Mouse (Mus musculus): Measurements from ENCODE around the gene Jagn1. TPM values are rescaled to one million over a fixed set of nuclear protein-coding genes. Genes with fewer than 3 reads are reported as not detected.
A peak's percentile ranks its signal among the peaks of the same experiment; 100 is the strongest.

The Jagn1 gene
- total RNA-seq, 4 experiments from 2014 or later, result 40.6 to 52.5 (median 46.4) TPM

DNA sequence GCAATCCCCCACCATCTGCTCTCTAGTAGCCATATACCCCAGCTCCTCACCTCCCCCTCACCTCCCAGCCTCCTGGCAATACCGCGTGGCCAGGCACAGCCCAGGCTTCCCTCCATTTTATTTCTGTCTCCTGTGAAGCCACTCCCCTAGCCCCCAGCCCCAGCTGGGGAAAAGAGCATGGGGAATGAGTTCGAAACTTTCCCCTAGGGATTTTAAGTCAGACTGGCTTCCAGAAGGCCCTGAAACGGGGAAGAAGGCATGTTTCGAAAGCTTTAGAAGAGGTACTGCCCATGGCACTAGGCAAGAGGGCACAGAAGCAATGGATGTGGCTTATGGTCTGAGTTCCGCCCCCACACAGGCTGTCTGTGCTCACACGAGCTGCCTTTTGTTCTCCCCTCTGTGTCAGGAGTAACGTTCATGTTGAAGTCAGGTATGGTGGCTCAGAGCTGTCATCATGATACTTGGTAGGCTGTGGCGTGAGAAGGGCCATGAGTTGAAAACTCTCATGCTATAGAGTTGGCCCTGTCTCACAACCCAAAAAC lies 6.6 kb upstream of the Jagn1 start, which contains the start of gene Cidec:
Gene Cidec, minus strand, starts transcription at position 97 of the 542 bp plus-strand sequence.
- DNase-seq, result no peak

DNA sequence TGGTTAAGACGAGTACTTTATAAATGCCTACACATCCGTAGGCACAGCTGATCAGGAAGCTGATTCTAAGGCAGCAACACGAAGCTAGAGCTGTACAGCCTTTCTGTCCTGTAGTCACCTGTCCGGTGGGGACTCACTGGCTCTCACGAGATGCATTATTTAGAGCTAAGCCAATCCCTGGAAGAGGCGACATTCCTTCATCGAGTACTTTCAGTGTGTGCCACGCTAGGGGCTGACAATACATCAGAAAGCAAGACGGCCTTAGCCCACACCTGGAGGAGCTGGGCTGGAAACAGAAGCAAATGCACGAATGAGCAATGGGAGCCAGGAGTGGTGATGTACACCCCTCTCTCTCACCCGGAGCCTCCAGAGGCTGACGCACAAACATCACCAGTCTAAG lies 5.2 kb upstream of the Jagn1 start:
- no peak for DNase-seq

DNA sequence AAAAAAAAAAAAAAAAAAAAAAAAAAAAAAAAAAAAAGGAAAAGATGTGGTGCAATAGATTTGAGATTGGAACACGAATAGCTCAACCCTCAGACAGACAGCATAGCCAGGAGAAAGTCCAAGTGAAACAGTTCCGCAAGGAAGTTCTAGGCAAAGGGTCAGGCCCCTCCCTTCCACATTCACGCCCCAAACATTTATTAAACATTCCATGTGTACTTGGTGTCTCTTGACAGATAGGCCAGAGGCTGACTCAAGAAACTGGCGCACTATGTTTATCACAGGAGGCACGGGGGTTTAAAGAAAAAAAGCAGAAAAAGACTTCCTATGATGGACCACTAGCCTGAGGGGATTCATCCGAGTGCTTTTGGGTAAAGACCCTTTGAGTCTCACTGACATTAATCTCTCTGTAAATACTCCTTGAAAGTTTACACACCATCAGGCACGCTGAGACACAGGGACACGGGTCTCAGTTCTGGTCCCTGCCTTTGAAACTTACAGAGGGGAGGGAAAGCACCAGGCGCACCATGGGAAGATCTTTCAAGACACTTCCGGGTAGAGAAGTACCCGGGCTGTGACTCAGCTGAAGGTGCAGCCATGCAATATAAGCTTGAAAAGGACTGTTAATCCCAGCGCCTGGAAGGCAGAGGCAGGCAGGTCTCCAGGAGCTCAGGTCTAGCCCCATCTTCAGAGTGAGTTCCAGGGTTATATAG lies 3.5 kb upstream of the Jagn1 start:
- no peak for DNase-seq

DNA sequence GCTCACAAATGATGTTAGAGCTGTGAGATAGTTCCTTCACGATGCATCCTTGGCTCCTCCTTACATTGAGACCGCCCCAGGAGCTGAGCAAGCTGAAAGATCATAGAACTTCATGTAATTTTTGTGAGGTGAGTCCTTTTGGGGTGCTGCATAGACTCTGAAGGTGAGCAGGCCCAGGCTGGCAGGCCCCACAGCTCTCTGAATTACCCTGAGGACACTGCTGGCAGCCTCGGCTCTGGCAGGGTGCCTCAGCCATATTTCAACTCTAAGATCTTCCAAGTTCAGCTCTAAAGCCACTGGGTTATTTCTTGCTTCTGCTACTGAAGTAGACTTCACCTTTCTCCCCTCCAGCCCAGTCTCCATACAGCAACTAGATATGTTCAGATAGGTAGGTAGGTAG lies 1.7 kb upstream of the Jagn1 start:
- no peak for DNase-seq

DNA sequence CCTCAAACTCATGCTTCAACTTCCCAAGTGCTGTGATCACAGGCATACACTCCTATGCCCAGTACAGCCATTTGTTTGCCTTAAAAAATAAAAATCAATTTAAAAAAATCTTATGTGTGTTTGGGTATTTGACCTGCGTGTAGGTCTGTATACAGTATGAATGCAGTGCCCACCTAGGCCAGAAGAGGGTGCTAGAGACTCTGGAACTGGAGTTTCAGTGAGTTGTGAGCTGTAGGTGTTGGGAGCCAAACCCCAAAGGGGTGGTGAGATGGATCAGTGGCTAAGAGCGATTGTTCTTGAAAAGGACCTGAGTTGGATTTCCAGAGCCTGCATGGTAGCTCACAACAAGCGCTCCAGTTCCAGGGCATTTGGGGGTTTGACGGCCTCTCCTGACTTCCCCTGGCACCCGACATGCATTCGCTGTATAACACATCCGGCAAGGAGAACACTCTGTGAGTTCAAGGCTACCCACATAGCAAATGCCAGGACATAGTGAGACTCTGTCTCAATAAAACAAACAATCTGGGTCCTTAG lies 1.2 kb upstream of the Jagn1 start:
- DNase-seq, result peak; percentile 55

DNA sequence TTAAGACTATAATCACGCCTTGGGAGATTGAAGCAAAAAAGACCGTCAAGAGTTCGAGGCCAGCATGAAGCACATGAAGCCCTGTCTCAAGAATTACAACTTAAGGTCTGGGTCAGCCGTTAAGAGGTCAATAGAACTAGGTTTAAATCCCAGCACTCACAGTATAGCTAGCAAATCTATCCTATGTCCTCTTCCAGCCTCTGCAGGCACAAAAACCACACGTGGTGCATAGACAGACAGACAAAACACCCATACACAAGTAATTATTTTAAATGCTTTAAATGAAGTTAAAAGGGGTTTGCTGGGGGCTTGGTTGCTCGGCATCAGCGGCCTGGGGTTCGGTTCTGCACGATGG lies 305 bp upstream of the Jagn1 start:
- DNase-seq, result no peak

DNA sequence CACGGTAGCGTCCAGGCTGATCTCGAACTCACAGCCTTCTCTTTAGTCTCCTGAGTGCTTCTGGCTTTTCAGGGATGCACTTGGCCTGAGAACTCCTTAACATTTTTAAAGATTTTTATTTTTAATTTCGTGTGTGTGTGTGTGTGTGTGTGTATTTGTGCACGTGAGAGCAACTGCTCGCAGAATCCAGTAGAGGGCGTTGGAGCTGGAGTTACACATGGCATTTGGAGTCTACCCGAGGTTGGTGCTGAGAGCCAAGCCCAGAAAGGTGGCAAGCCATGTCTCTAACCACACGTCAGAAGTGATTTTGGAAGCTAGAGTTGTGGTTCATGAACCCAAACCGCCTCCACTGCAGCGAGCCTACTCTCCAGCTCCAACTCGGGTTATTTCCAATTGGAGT lies 722 bp downstream of the Jagn1 start:
- no peak for DNase-seq

DNA sequence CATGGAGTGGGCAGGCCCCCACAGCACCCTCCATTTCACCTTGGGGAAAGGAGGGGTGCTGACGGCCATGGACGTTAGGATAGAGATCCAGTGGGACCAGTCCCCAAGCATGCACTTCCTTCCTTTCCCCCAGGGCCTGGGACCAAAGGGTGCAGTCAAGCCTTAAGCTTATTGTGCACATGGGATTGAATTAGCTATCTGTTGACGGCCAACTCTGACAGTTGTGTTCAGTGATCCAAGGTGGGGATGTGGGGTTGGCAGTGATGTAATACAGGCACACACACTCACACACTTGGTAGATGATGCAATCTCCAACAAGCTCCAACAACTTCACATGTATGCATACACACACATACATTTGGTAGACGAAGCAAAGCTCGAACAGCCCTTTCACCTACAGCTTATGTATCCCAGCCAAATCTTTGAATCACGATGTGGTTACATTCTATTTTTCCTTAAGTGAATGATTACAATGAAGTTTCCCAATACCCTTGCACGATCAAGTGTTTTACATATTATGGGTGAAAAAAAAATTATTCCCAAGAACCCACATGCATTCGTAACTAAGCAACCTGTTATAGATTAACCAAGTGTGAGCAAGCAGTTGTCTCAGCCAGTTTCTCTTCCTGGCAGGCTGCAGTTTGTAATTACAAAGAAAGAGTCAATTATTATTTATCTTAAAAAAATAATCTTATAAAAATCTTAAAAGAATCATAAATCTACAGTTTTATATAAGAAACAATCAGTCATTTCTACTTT lies 2.0 kb downstream of the Jagn1 start:
- no peak for DNase-seq

DNA sequence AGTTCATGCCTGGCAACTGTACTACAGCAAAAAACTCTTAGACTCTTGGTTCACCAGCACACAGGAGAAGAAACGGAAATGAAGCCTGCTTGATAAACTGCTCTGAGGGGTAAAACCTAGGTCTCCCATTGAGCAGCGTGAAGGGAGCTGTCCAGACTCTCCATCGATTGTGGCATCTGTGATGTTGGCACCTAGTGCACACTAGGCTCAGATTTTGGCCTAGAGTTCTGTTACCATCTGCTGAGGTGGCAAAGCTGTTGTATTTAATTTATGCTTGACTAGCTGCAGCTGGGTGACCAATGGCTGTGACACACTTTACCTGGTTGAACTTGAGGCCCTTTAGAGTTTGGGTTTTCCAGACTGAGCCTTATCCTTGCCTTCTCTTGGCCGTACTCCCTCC lies 5.3 kb downstream of the Jagn1 start:
- no peak for DNase-seq

DNA sequence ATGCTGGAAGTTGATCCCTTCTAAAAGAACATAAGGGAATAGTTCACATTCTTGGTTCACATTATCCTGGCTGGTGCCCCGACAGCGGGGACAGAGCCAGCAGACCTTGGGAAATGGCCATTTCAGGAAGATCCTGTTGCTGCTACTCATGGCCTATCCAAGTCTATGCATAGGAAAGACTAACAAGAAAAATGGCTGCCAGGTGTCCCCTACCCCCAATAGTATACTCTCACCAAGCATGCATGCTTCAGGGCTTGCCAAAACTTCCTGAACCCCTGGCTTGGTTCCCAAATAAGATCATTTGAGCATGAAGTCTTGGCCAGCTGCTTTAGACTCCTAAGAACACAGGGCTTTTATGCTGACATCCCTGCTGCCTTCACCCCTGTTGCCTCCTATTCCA lies 9.5 kb downstream of the Jagn1 start:
- DNase-seq, result no peak

DNA sequence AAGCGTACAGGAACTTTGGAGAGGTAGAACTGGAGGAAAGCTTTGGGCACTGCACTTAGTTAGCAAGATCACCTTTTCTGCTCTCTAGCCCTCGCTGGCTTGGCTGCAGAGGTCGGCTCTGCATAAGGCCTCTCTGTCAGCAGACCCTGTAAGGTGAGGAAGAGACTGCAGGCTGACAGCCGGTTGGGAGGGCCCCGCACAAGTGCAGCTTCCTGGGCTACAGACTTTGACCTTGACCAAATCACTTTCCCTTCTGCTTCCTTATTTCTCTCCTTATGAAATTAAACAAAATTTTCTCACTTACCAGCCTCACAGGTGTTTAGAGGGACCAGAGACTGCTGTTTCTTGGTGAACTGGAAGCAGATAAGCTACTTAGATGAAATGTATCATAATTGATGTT lies 12.6 kb downstream of the Jagn1 start:
- no peak for DNase-seq

DNA sequence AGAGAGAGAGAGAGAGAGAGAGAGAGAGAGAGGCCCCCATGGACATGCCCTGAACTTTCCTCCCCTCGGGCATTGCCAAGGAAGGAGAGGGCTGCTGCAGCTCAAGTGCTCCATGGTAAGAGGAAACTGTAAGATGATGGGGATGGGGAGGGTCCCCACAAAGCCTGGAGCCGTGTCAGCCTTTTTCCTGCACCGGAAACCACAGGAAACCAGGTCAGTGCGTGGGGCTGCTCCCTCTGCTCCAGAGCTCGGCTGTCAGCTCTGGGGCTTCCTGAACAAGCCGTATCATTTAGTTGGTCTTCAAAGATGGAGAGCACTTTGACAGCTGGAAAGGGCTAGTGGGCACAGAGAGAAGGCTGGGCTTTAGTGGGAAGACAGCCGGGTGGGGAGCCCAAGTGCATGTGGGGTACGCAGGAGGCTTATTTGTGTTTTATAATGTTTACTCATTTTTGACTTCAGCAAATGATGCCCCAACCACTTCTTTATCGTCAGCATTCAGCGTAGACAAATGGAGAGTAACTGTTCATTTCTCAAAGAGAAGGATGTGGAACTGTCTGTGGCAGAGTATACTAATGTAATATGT lies 15.7 kb downstream of the Jagn1 start, which contains the start of gene Il17re:
Gene Il17re, plus strand, starts transcription at position 533 of the 583 bp plus-strand sequence.
- DNase-seq, result no peak

DNA sequence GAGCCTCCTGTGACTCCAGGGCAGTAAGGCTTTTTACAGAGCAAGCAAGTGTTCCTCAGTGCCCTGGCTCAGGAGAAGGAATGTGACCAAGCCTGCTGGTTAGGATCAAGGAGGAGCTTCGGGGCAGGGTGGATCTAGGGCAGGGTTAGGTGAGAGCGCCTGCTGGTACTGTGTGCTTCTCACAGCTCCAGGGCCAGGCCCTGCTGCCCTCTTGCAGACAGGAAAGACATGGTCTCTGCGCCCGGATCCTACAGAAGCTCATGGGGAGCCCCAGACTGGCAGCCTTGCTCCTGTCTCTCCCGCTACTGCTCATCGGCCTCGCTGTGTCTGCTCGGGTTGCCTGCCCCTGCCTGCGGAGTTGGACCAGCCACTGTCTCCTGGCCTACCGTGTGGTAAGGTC lies 16.3 kb downstream of the Jagn1 start:
- no peak for DNase-seq

DNA sequence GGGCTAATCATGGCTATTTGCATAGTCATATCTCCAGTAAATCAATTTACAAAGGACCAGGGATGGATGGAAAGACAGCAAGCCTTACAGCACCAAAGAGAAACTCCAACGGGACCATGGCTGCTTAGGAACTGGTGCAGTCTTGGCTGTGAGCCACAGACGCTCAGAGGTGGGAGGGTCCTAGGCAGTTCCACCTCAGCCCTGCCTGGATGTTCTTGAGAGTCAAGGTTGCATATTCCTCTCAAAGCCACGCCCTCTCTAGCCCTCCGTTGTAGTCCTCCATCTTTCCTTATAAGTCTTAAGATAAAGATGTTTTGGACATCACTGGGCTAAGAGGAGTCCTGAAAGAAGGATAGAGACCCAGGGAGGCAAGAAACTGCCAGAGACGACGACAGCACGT lies 21.7 kb downstream of the Jagn1 start:
- no peak for DNase-seq

DNA sequence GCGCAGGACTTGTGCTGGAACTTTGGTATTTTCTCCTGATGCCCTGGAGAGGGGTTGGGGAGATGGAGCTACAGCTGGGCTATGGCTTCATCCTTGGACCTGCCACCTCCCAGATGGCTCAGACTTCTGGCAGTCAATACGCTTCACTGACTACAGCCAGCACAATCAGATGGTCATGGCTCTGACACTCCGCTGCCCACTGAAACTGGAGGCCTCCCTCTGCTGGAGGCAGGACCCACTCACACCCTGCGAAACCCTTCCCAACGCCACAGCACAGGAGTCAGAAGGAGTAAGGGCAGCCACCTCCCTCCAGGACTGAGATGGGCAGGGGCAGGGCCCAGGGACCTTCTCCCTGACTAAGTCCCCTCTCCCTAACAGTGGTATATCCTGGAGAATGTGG lies 23.2 kb downstream of the Jagn1 start:
- no peak for DNase-seq

DNA sequence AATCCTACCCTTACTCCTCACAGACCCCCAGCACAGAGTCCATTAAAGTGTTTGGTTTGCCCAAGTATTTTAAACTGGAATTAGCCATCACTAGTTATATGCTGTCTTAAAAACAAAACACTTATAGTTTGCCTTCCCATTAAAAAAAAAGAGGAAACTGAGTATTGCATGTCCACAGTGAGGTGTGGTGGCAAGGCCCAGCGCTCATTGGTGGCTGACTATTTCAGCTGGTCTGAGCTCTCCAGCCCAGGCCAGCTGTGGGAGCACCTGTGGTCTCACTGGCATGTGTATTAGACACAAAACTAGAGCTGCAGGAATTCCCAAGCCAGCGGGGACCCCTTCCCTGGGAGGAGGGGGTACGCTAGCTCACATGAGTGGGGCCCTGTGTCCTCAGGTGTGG lies 26.1 kb downstream of the Jagn1 start:
- DNase-seq, result no peak

DNA sequence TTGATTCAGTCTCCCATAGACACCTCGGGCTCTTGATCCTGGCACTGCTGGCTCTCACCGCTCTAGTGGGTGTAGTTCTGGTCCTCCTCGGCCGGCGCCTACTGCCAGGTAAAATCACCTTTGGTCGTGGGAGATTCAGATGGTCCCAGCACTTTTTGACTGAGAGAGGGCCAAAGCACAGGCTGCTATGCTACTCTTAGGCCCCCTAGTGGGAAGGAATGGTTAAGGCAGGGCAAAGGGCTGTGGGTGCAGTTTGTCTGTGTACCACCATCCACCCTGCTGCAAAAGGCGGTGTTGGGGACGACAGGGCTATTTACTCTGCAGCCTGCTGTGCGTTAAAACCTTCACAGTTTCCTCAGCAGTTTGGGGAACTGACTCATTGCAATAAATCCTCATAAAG lies 26.7 kb downstream of the Jagn1 start:
- DNase-seq, result peak; percentile 43

DNA sequence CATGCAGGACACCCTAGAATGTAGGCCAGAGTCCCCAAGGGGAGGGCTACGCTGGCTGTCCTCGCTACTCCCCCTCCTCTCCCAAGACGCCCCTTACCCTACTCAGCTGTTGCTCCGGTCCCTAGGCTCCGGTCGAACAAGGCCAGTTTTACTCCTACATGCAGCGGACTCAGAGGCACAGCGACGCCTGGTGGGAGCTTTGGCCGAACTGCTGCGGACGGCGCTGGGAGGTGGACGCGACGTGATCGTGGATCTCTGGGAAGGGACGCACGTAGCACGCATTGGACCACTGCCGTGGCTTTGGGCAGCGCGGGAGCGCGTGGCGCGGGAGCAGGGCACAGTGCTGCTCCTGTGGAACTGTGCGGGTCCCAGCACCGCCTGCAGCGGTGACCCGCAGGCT lies 27.1 kb downstream of the Jagn1 start:
- peak; percentile 63 for DNase-seq

DNA sequence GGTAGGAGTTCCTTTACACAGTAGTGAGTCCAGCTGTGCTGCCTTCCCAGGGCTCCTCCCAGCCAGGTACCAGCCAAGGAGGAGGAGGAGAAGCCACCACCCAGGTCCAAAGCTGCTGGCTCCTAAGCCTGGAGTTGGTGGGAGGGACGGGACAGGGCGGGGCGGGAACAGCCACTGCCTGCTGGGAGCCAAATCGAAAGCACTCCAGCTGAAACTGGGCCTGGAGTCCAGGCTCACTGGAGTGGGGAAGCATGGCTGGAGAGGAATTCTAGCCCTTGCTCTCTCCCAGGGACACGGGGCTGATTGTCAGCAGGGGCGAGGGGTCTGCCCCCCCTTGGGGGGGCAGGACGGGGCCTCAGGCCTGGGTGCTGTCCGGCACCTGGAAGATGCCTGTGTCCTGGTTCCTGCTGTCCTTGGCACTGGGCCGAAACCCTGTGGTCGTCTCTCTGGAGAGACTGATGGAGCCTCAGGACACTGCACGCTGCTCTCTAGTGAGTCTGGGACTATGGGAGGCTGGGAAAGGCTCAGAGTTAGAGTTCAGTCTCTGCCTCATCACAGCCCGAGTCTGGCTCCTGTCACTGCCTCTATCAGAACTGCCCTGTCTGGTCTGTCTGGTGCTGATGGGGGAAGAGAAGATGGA lies 29.0 kb downstream of the Jagn1 start, which contains the start of gene Il17rc:
Gene Il17rc, plus strand, starts transcription at position 131 of the 640 bp plus-strand sequence.
- no peak for DNase-seq

DNA sequence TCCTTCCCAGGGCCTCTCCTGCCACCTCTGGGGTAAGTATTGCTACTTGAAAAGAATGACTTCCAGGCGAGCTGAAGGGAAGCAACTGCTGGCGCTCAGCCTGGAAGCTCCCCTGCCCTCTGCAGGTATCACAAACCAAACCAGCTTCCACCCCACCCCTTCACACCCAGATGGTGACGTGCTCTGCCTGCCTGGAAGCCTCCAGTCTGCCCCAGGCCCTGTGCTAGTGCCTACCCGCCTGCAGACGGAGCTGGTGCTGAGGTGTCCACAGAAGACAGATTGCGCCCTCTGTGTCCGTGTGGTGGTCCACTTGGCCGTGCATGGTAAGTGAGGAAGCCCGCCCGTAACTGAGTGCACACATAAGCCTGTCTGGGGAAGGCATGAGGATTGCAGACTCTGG lies 29.7 kb downstream of the Jagn1 start:
- DNase-seq, result no peak

DNA sequence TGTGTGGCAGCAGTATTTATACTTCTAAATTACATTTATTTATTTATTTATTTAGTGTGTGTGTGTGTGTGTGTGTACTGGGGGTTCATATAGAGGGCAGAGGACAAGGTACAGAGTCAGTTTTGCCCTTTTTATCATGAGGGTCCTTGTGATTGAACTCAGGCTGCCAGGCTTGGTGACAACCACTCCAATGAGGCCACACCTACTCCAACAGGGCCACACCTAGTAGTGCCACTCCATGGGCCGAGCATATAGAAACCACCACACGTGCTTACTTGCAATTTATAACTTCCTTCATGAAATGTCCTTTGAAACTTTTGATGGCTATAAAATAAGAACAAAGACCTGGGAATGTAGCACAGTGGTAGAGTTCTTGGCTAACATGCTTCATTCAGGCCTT lies 30.9 kb downstream of the Jagn1 start:
- no peak for DNase-seq

DNA sequence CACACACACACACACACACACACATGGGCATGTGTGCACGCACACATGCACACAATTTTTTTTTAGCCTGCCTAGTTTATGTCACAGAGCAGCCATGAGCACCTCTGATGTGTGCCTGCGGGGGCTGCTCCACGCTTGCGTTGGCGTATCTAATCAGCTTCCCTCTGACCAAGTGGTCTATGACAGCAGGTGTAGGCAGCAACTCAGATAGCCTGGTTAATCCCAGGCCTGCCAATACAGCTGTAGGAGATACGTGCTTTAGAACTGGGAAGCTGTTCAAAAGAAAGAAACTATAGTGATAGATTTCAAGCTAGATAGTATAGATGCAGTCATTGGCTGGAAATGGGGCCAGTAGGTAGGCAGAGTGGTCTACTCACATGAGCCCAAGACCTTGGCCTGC lies 31.3 kb downstream of the Jagn1 start:
- no peak for DNase-seq

DNA sequence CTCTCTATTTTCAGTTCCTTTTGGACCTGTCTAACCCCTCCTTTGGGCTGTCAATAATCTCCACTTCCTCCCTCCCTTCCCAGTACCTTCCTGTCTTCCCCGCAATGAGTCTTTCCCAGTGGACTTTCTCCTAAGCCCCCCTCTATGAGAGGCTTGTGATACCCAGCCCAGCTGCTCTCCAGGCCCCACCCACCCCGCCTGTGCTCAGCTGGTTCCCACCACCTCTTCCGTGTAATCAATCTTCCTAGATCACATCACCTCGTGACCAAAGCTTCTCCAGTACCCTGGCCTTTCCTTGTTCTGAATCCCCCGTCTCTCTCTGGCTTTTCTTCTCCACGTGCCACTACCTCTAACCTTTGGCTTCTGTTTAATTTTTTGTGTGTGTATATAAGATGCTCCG lies 35.0 kb downstream of the Jagn1 start:
- no peak for DNase-seq
